Mouse (Mus musculus): ENCODE measurements around the gene Krtcap2.

GRCm38 (mm10) chr3:89287286-89287685 lies 41.5 kb downstream of the Krtcap2 start:
- TF ChIP-seq TAL1 (IDR thresholded peaks at IDR 0.05; ENCODE audit: low read length) = no peak
- TF ChIP-seq GATA1 (IDR thresholded peaks at IDR 0.05; ENCODE audit: low read length) = no peak

All from erythroblast, embryonic 14.5 days (primary cell).